Comparison of ENCODE assay signal across 30 mouse cellular contexts in genomic region chr8:111091706-111092105, GRCm38 (mm10). TPM values are rescaled to one million over a fixed set of nuclear protein-coding genes. Genes with fewer than 3 reads are reported as not detected.
DNase-seq lines count a peak whose midpoint lies in the region; ATAC-seq lines count a peak whose summit lies in the region.
"Had no signal": no experiment of that assay in that cellular context is flagged by ENCODE, and none has a peak within 500 bp of the region (broad histone marks: within the 10 kb centered on the region; RNA-seq: fewer than 3 reads in every experiment).

No protein-coding gene starts in this region.

- DNase-seq in gastrocnemius, adult 8-10 months (ENCODE audit: low spot score in 2 of 2) = peak; percentile 16 to 17
- DNase-seq in gastrocnemius, postnatal 14 days = no peak
- peak; percentile 15 to 43 for DNase-seq in left cerebral cortex, postnatal 25 days (ENCODE audit: low spot score in 2 of 2)
- DNase-seq in left cerebral cortex, postnatal 36 days (ENCODE audit: low spot score in 2 of 2) = no peak
- DNase-seq: adrenal gland, postnatal 36 days; cerebellum, adult 11-12 months; cerebellum, postnatal 10 days; forebrain, postnatal 0 days; kidney, adult 11 months; kidney, postnatal 36 days; lung, postnatal 4 days; midbrain, embryonic 14.5 days; thymus, postnatal 25 days had no signal

- H3K4me3 ChIP-seq in heart, embryonic 13.5 days = no peak overlapping the region
- H3K4me3 ChIP-seq in heart, embryonic 11.5 days (ENCODE audit: low read depth, low read length) = no peak overlapping the region
- H3K4me3 ChIP-seq: forebrain, embryonic 10.5 days; hindbrain, embryonic 13.5 days; kidney, embryonic 15.5 days; left cerebral cortex, adult 2 months; neural tube, embryonic 12.5 days had no signal

- peak overlapping the region; percentile 47; the same call in 1 of the 2 replicates for H3K9ac ChIP-seq in heart, embryonic 13.5 days
- H3K9ac ChIP-seq in heart, embryonic 11.5 days (ENCODE audit: low read depth, low read length) = no peak overlapping the region
- H3K9ac ChIP-seq: forebrain, postnatal 0 days; hindbrain, embryonic 13.5 days; kidney, embryonic 15.5 days; neural tube, embryonic 12.5 days had no signal

- intact Hi-C loops in gastrocnemius, postnatal 14 days (cut with DNase I; ENCODE audit: low total_unique reads) = no loop called here
- intact Hi-C loops in left cerebral cortex, postnatal 25 days (cut with DNase I) = loop anchor here (5.0 kb wide), 1 partner anchor 94 kb away; the partner anchor contains the start of gene Ddx19a
- intact Hi-C loops in left cerebral cortex, postnatal 36 days (cut with DNase I) = loop anchor here (2.0 to 10.0 kb wide), 2 partner anchors 29 to 337 kb away; no protein-coding TSS in a partner anchor

- no peak overlapping the region for H3K27ac ChIP-seq in heart, embryonic 13.5 days (replicated peaks)
- H3K27ac ChIP-seq in heart, embryonic 11.5 days (ENCODE audit: low read depth, low read length) = no peak overlapping the region
- H3K27ac ChIP-seq: forebrain, embryonic 10.5 days; hindbrain, embryonic 13.5 days; kidney, embryonic 15.5 days; left cerebral cortex, adult 2 months; neural tube, embryonic 12.5 days had no signal

- H3K27me3 ChIP-seq in heart, embryonic 13.5 days (replicated peaks) = no peaks in the 10 kb centered on the region
- H3K27me3 ChIP-seq in heart, embryonic 11.5 days (ENCODE audit: control insufficient read depth, insufficient read depth, low read length) = no peaks in the 10 kb centered on the region
- H3K27me3 ChIP-seq: hindbrain, embryonic 13.5 days; kidney, embryonic 15.5 days; neural tube, embryonic 12.5 days had no signal

- no peak for ATAC-seq in heart, embryonic 13.5 days (ENCODE audit: extremely low read depth, insufficient number of reproducible peaks, low FRiP score, low TSS enrichment)
- no peak for ATAC-seq in heart, embryonic 11.5 days (replicated peaks; ENCODE audit: insufficient number of reproducible peaks, low FRiP score, low TSS enrichment)
- ATAC-seq in cerebellum, adult (ENCODE audit: insufficient number of reproducible peaks, low FRiP score, low TSS enrichment) = no peak
- ATAC-seq: forebrain, postnatal 0 days had no signal

- peaks cover 15% of the 10 kb centered on the region for H3K4me1 ChIP-seq in heart, embryonic 13.5 days
- H3K4me1 ChIP-seq in heart, embryonic 11.5 days (ENCODE audit: control insufficient read depth, insufficient read depth, low read length) = peaks cover 13% of the 10 kb centered on the region

- WGBS in heart, embryonic 13.5 days = 51% methylated on average over 7 of the region's 7 CpGs
- WGBS in heart, embryonic 11.5 days (ENCODE audit: insufficient replicate concordance) = 61% methylated on average over 7 of the region's 7 CpGs

- H3K9me3 ChIP-seq in heart, embryonic 13.5 days = 0 out of 2 replicates have a peak, but pooled peaks cover 2% of the 10 kb centered on the region
- no peaks in the 10 kb centered on the region for H3K9me3 ChIP-seq in heart, embryonic 11.5 days (replicated peaks; ENCODE audit: control insufficient read depth, low read length)
- H3K9me3 ChIP-seq: forebrain, embryonic 10.5 days; hindbrain, embryonic 13.5 days; kidney, embryonic 15.5 days; neural tube, embryonic 12.5 days had no signal

- H3K4me2 ChIP-seq in heart, embryonic 13.5 days = no peak overlapping the region
- no peak overlapping the region for H3K4me2 ChIP-seq in heart, embryonic 11.5 days
- H3K4me2 ChIP-seq: hindbrain, embryonic 13.5 days; kidney, embryonic 15.5 days; neural tube, embryonic 12.5 days had no signal

- no peaks in the 10 kb centered on the region for H3K36me3 ChIP-seq in heart, embryonic 13.5 days
- H3K36me3 ChIP-seq in heart, embryonic 11.5 days (ENCODE audit: control insufficient read depth, insufficient read depth, low read length) = no peaks in the 10 kb centered on the region
- H3K36me3 ChIP-seq: forebrain, embryonic 10.5 days; hindbrain, embryonic 13.5 days; kidney, embryonic 15.5 days; neural tube, embryonic 12.5 days had no signal

RNA-seq across cellular contexts. Expression of gene Clec18a, which starts 0.5 kb away (rescaled TPM):
- under 1 TPM; 0.13 to 0.54 (median 0.29) TPM for total RNA-seq in gastrocnemius, adult 8-10 months (2022)
- total RNA-seq in gastrocnemius, postnatal 14 days (2021) = under 1 TPM; 0.53 to 0.96 TPM
- polyA plus RNA-seq in heart, embryonic 13.5 days (2015; fragmentation: Nextera tagmentation; extraction: Ambion mirVana) = 0.22 TPM in 1 of 2 replicates, not detected in the other
- polyA plus RNA-seq in heart, embryonic 11.5 days (2014; fragmentation: Nextera tagmentation; extraction: Ambion mirVana) = not detected in 2 replicates
- 1 to 10 TPM; 2.7 TPM for total RNA-seq in left cerebral cortex, postnatal 25 days (2021)
- total RNA-seq in left cerebral cortex, postnatal 36 days (2021) = 1 to 10 TPM; 3.2 to 3.5 TPM
- total RNA-seq: adrenal gland, adult 18-20 months; adrenal gland, postnatal 36 days; liver, adult 2 months; megakaryocyte-erythroid progenitor cell, adult 5-6 weeks had no signal
- polyA plus RNA-seq: limb, embryonic 11.5 days; liver, adult 2 months; liver, embryonic 16.5 days; lung, embryonic 16.5 days; stomach, embryonic 14.5 days had no signal

RNA-seq across cellular contexts. Expression of gene Pdpr, which starts 2.7 kb away (rescaled TPM):
- total RNA-seq in gastrocnemius, adult 8-10 months (2022) = 100 to 1,000 TPM; 110 to 135 (median 133) TPM
- total RNA-seq in gastrocnemius, postnatal 14 days (2021) = 10 to 100 TPM; 65.9 to 84.2 TPM
- 9.3 and 10.2 TPM in 2 replicates for polyA plus RNA-seq in heart, embryonic 13.5 days (2015; fragmentation: Nextera tagmentation; extraction: Ambion mirVana)
- 6.3 and 8.2 TPM in 2 replicates for polyA plus RNA-seq in heart, embryonic 11.5 days (2014; fragmentation: Nextera tagmentation; extraction: Ambion mirVana)
- 10 to 100 TPM; 26.9 to 27.5 TPM for total RNA-seq in left cerebral cortex, postnatal 25 days (2021)
- total RNA-seq in left cerebral cortex, postnatal 36 days (2021) = 10 to 100 TPM; 28.1 to 29.5 TPM

RNA-seq across cellular contexts. Expression of gene Exosc6, which starts 35.6 kb away (rescaled TPM):
- not detected for total RNA-seq in gastrocnemius, adult 8-10 months (2022)
- total RNA-seq in gastrocnemius, postnatal 14 days (2021) = not detected
- polyA plus RNA-seq in heart, embryonic 13.5 days (2015; fragmentation: Nextera tagmentation; extraction: Ambion mirVana) = 7.7 and 8.0 TPM in 2 replicates
- 11.3 and 18.4 TPM in 2 replicates for polyA plus RNA-seq in heart, embryonic 11.5 days (2014; fragmentation: Nextera tagmentation; extraction: Ambion mirVana)
- not detected for total RNA-seq in left cerebral cortex, postnatal 25 days (2021)
- not detected for total RNA-seq in left cerebral cortex, postnatal 36 days (2021)
- total RNA-seq: adrenal gland, adult 18-20 months; adrenal gland, postnatal 36 days; forebrain, postnatal 0 days; layer of hippocampus, adult 8-10 months; left cerebral cortex, adult 2 months; liver, adult 2 months had no signal
- polyA plus RNA-seq: forebrain, postnatal 0 days; gonadal fat pad, adult 2 months; hindbrain, embryonic 13.5 days; liver, adult 2 months; liver, embryonic 16.5 days; midbrain, embryonic 14.5 days had no signal

RNA-seq across cellular contexts. Expression of gene Aars, which starts 58.8 kb away (rescaled TPM):
- 10 to 100 TPM; 41.3 to 51.9 (median 48.3) TPM for total RNA-seq in gastrocnemius, adult 8-10 months (2022)
- 10 to 100 TPM; 46.3 to 53.3 TPM for total RNA-seq in gastrocnemius, postnatal 14 days (2021)
- polyA plus RNA-seq in heart, embryonic 13.5 days (2015; fragmentation: Nextera tagmentation; extraction: Ambion mirVana) = 36.2 and 36.4 TPM in 2 replicates
- polyA plus RNA-seq in heart, embryonic 11.5 days (2014; fragmentation: Nextera tagmentation; extraction: Ambion mirVana) = 40.9 and 47.3 TPM in 2 replicates
- 10 to 100 TPM; 94.3 to 95.5 TPM for total RNA-seq in left cerebral cortex, postnatal 25 days (2021)
- 100 to 1,000 TPM in 1 of 2 experiments, 10 to 100 TPM in 1; 98.9 to 106 TPM for total RNA-seq in left cerebral cortex, postnatal 36 days (2021)

Comparison
In these comparisons a context has a peak if more than half of its experiments do, and no peak if none do; other contexts are left out.
1. DNase-seq: peak in gastrocnemius, adult 8-10 months (2 of 2) and left cerebral cortex, postnatal 25 days (2 of 2); none in gastrocnemius, postnatal 14 days (single experiment) and left cerebral cortex, postnatal 36 days (0 of 2).